Mouse (Mus musculus) bone marrow, adult 2 months (tissue): ENCODE data around the gene Rrp36.

Experiments used
- CTCF ChIP-seq: fragments of 200-500 bp; IDR thresholded peaks from 2 replicates; pipeline ENCODE4 v1.5.1; 2011; ENCODE audit warnings: low read length, control low read depth; ENCODE audit not compliant: control insufficient read depth, insufficient read depth
- POLR2A ChIP-seq: fragments of 200-500 bp; IDR thresholded peaks from 2 replicates; pipeline ENCODE4 v1.6.1; 2011; ENCODE audit warnings: low read depth, mild to moderate bottlenecking, control low read depth, low read length, borderline replicate concordance; ENCODE audit not compliant: control insufficient read depth

GRCm38 (mm10) chr17:46681466-46682118, 7.4 kb upstream of the Rrp36 start:
- no peak for TF ChIP-seq POLR2A
- no peak for TF ChIP-seq CTCF
